Mouse (Mus musculus) adrenal gland, postnatal 36 days (tissue): ENCODE measurements around the gene Actl10. TPM values are rescaled to one million over a fixed set of nuclear protein-coding genes. Genes with fewer than 3 reads are reported as not detected.
A peak's percentile ranks its signal among the peaks of the same experiment; 100 is the strongest.

Experiments used
- DNase-seq, 2 experiments: peaks; one replicate each; pipeline ENCODE4 v3.0.0; 2021; ENCODE audit warnings: mixed read lengths in 1 of 2
- total RNA-seq, 2 experiments: library from RNA; stranded (reverse); gene quantifications; 2 replicates each; pipeline ENCODE4 v1.2.3; 2021

The Actl10 gene
- total RNA-seq, 2 experiments from 2014 or later = not detected

- no peak for DNase-seq
Measured at GRCm38 (mm10) chr2:154551927-154552326, 351 bp downstream of the Actl10 start.

GRCm38 (mm10) chr2:154552424-154552907, 890 bp downstream of the Actl10 start:
- DNase-seq = peak; percentile 77 to 87

DNA sequence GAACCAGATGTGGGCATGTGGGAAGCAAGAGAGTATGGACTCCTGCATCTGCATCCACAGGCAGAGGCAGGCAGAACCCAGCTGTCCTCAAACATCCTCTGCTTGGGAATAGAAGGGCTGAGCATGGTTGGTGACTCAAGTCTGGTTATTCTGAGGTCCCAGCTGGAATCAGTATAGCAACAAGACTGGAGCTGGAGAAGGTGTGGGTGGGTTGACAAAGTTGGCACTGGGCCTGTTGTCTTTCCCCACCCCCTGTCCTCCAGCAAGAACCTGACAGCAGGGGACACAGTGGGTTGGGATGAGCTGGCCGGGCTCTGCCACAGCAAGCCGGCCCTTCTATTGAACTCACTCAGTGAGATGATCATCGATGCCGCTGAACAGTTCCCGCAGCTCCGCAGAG, 3.7 kb downstream of the Actl10 start:
- DNase-seq = no peak

DNA sequence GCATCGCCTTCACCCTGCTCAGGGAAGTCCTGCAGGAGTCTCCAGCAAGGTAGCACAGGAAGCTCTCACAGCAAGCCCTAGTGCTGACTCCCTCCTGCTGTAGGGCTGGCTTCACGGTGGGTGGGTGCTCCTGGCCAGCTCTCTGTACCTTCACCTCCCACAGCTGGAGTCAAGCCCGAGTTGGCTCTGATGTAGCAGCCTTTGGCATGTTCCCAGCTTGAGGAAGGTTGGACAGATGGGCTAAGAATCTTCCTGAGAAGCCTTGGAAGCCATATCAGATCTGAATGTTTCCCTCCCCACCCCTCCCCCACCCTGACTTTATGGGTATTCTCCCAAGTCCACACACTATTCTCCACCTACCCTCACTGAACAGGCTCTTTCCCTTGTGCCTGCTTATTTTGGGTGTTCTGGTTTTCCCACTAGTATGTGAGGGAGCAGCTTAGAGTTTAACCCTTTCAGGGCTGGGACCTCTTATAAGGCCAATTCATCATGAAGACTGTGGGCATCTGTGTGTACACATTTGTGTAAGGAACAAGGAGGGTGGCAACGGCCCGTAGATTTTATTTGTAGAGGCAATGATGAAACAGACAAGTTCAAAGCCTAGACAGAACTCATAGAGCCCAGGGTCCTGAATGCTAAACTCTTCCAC, 5.7 kb downstream of the Actl10 start:
- no peak for DNase-seq

DNA sequence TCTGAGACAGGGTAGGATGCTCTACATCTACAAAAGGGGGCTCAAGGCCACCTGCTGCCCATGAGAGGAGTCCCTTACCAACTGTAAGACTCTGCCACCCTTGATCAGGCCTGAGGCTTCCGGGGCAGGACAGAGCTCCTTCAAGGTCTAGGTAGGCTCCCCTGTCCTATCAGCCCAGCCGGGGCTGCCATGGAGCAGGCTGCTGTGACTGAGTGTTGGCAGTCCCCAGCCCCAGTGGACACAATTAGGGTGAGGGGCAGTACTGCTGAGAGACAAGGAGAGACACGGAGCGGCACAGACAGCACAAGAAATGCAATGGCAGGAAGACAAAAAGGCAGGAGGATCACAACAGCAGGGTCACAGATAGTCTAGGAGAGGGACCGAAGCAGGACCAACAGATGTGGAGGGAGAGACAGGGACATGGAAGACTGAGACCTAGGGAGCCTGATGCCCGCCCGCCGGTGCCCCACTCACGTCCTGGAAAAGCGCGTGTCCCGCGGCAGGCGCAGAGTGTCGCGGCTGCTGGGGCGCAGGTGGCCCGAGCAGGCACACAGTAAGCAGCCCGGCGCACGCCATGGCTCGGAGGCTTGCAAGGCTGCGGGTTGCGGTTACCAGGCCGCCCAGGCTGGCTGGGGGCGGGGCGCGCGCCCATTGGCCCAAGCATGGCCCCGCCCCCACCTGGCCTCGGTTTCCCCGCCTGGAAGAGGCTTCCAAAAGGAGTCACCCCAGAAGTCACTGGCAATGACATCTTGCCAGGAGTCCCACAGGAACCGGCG, 6.9 kb downstream of the Actl10 start, which contains the start of gene Necab3:
Gene Necab3 (minus strand): TSS at position 627 of the 776 bp plus-strand sequence.
- DNase-seq = peak; percentile 69 to 77

- no peak for DNase-seq
Measured at GRCm38 (mm10) chr2:154563612-154564170, 12.1 kb downstream of the Actl10 start.

GRCm38 (mm10) chr2:154565562-154565961, 14.0 kb downstream of the Actl10 start:
- DNase-seq = no peak

- no peak for DNase-seq
Measured at GRCm38 (mm10) chr2:154566641-154567040, 15.1 kb downstream of the Actl10 start.

- DNase-seq = no peak
Measured at GRCm38 (mm10) chr2:154567766-154568165, 16.2 kb downstream of the Actl10 start.

GRCm38 (mm10) chr2:154568329-154569070, 16.9 kb downstream of the Actl10 start:
- DNase-seq = peak; percentile 25 to 44

GRCm38 (mm10) chr2:154569071-154569748, 17.6 kb downstream of the Actl10 start:
- DNase-seq = peak; percentile 79 to 90

- peak; percentile 97 to 99 for DNase-seq
Measured at GRCm38 (mm10) chr2:154569836-154570286, 18.3 kb downstream of the Actl10 start, which contains the start of gene E2f1. E2f1 (minus strand) TSS chr2:154569892.

GRCm38 (mm10) chr2:154570666-154571065, 19.1 kb downstream of the Actl10 start:
- DNase-seq = no peak

DNA sequence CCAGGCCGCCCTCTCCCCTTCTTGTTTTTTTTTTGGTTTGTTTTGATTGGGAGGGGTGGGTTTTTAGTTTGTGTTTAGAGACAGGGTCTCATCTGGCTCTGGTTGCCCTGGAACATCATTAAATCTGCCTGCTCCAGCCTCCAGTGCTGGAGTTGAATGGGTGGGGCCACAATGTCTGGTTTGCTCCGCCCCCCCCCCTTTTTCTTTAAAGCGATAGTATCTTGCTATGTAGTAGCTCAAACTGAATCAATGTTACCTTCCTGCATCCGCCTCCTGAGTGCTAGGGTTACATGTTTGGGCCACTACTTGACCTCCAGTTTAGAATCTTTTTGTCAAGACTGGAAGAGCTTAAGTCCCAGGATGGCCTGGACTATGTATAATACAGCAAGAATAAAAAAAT, 19.7 kb downstream of the Actl10 start:
- DNase-seq = no peak

- no peak for DNase-seq
Measured at GRCm38 (mm10) chr2:154571976-154572375, 20.4 kb downstream of the Actl10 start.

- DNase-seq = no peak
Measured at GRCm38 (mm10) chr2:154572996-154573395, 21.4 kb downstream of the Actl10 start.

GRCm38 (mm10) chr2:154574271-154574670, 22.7 kb downstream of the Actl10 start:
- DNase-seq = no peak

- DNase-seq = no peak
Measured at GRCm38 (mm10) chr2:154576876-154577743, 25.5 kb downstream of the Actl10 start.

DNA sequence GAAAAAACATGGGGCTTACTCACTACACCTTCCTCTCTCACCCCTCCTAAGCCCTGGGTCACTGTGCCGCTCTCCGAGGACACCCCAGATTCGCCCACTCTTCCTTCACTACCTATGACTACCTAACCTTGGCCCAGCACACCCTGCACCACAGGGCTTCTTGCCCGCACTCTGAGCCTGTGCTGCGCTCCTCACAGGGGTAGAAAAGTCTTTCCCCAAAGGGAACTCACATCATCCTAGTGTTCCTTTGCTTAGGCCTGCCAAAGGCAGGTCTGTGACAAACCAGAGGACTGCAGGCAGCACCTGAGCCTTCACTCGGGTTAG, 26.1 kb downstream of the Actl10 start:
- DNase-seq = no peak

DNA sequence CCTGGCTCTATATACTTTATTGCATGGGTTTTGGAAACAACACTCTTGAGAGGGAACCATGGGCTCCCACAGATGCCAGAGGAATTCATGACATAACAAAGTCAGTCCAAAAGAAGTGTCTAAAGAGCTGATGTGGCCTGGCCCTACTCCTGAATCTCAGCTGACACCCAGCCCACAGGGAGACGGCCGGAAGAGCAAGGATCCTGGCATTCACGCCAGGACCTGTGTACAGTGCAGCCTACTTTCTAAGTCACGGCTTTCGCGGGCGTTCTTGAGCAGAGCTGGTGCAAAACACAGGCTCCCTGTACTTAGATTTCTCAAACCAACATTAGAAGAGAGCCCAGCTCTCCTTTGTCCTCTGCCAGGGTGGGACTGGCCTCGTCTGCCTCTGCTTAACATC, 29.0 kb downstream of the Actl10 start:
- DNase-seq = peak in 1 of 2 experiments; percentile 49

DNA sequence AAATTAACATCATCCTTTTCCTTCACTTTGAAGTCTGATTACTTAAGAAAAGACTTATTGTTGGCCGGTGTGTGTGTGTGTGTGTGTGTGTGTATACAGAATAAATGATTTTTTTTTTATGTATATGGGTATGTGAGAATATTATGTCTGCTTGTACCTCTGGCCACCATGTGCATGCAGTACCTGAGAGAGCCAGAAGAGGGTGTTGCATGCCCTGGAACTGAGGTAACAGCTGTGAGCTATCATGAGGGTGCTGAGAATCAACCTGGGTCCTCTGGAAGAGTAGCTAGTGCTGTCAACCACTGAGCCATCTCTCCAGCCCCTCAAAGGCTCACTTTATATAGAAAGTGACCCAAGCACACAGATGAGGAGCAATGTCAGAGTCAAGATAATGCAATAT, 29.8 kb downstream of the Actl10 start:
- DNase-seq = no peak
